Mouse (Mus musculus): ENCODE data around the gene Cdk2ap2.

DNA sequence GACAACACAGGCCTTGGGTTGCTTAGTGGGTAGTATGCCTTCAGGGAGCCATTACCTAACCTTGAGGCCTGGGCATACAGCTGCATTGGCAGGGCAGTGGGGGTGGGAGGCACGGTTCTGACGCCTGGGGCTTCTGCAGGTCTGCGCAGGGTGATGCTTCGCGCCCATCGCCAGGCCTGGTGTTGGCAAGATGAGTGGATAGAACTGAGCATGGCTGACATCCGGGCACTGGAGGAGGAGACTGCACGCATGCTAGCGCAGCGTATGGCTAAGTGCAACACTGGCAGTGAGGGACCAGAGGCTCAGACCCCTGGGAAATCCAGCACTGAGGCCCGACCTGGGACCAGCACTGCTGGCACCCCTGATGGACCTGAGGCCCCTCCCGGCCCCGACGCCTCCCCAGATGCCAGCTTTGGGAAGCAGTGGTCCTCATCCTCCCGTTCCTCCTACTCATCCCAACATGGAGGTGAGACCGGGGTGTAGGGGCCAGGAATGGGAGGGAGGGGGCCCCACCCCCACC is 7.8 kb downstream of the Cdk2ap2 start:
- TF ChIP-seq CTCF (IDR thresholded peaks at IDR 0.05; ENCODE audit: low read depth, low read length) (no peak), GATA1 (IDR thresholded peaks at IDR 0.05; ENCODE audit: borderline replicate concordance, low read length) (no peak), POLR2AphosphoS5 (IDR thresholded peaks at IDR 0.05; ENCODE audit: insufficient replicate concordance, low read depth, low read length) (no peak)
